Mouse (Mus musculus) MEL (cell line): ENCODE data around the gene Hist1h3e. TPM values are rescaled to one million over a fixed set of nuclear protein-coding genes. Genes with fewer than 3 reads are reported as not detected.
A peak's percentile ranks its signal among the peaks of the same experiment; 100 is the strongest.

ENCODE experiments used
- DNase-seq: peaks from one replicate; pipeline ENCODE4 v3.0.0; 2011; ENCODE audit warnings: low read depth, low spot score
- H3K27ac ChIP-seq: 2 replicates; pipeline ENCODE4 v1.5.1; 2012; ENCODE audit warnings: low read depth, mild to moderate bottlenecking, control low read depth, low read length, moderate library complexity; ENCODE audit not compliant: control insufficient read depth
- H3K27me3 ChIP-seq, 2 experiments: fragments of 150-350 bp in 1 of 2; sonication (generic) in 1 of 2; 2 replicates each; pipeline ENCODE4 v1.6.1; 2012; ENCODE audit warnings: low read length in 2 of 2, mild to moderate bottlenecking in 2 of 2, improper control_type of control experiment in 1 of 2, moderate library complexity in 1 of 2; ENCODE audit not compliant: insufficient read depth in 2 of 2, control insufficient read depth in 1 of 2
- H3K36me3 ChIP-seq, 2 experiments: 2 replicates each; pipeline ENCODE4 v1.6.1; 2012 to 2014; ENCODE audit warnings: low read length in 2 of 2, improper control_type of control experiment in 1 of 2, inconsistent platforms in 1 of 2, mild to moderate bottlenecking in 1 of 2; ENCODE audit not compliant: insufficient read depth in 2 of 2, control insufficient read depth in 1 of 2
- H3K4me1 ChIP-seq, 2 experiments: fragments of 150-350 bp in 1 of 2; sonication (generic) in 1 of 2; 2 replicates each; pipeline ENCODE4 v1.6.1; 2012; ENCODE audit warnings: low read length in 2 of 2, improper control_type of control experiment in 1 of 2, mild to moderate bottlenecking in 1 of 2; ENCODE audit not compliant: insufficient read depth in 2 of 2, control insufficient read depth in 1 of 2
- H3K4me3 ChIP-seq, 2 experiments: fragments of 150-350 bp in 1 of 2; sonication (generic) in 1 of 2; 2 replicates each; pipeline ENCODE4 v1.5.1; 2012; ENCODE audit warnings: low read depth in 2 of 2, low read length in 2 of 2, mild to moderate bottlenecking in 2 of 2, moderate library complexity in 2 of 2, control low read depth in 1 of 2, improper control_type of control experiment in 1 of 2; ENCODE audit not compliant: control insufficient read depth in 1 of 2, insufficient read depth in 1 of 2
- H3K79me2 ChIP-seq: 2 replicates; pipeline ENCODE4 v1.6.1; 2012; ENCODE audit warnings: mild to moderate bottlenecking, low read length, moderate library complexity; ENCODE audit not compliant: control insufficient read depth, poor library complexity, insufficient read depth
- H3K9ac ChIP-seq: 2 replicates; pipeline ENCODE4 v1.6.1; 2012; ENCODE audit warnings: low read depth, mild to moderate bottlenecking, control low read depth, low read length, moderate library complexity; ENCODE audit not compliant: control insufficient read depth, poor library complexity, severe bottlenecking
- H3K9me3 ChIP-seq: fragments of 150-350 bp; sonication (generic); replicated peaks from 2 replicates; pipeline ENCODE4 v1.6.1; 2012; ENCODE audit warnings: mild to moderate bottlenecking, low read length, improper control_type of control experiment, moderate library complexity; ENCODE audit not compliant: insufficient read depth
- CHD1 ChIP-seq: IDR thresholded peaks from 2 replicates; pipeline ENCODE4 v1.6.1; 2012; ENCODE audit warnings: low read depth, mild to moderate bottlenecking, inconsistent platforms, low read length, improper control_type of control experiment
- CHD2 ChIP-seq: IDR thresholded peaks from 2 replicates; pipeline ENCODE4 v1.6.1; 2011; ENCODE audit warnings: low read length, improper control_type of control experiment
- ETS1 ChIP-seq: IDR thresholded peaks from 2 replicates; pipeline ENCODE4 v1.6.1; 2012; ENCODE audit warnings: low read depth, mild to moderate bottlenecking, inconsistent platforms, low read length, improper control_type of control experiment, moderate library complexity
- HCFC1 ChIP-seq: IDR thresholded peaks from 2 replicates; pipeline ENCODE4 v1.6.1; 2012; ENCODE audit warnings: low read depth, mild to moderate bottlenecking, inconsistent platforms, low read length, improper control_type of control experiment, moderate library complexity
- KAT2A ChIP-seq: conservative IDR thresholded peaks from 2 replicates; pipeline ENCODE4 v1.6.1; 2012; ENCODE audit warnings: low read depth, low read length, improper control_type of control experiment, inconsistent platforms
- MEF2A ChIP-seq: IDR thresholded peaks from 2 replicates; pipeline ENCODE4 v1.6.1; 2014; ENCODE audit warnings: low read depth, mild to moderate bottlenecking, inconsistent platforms, low read length, improper control_type of control experiment; ENCODE audit not compliant: poor library complexity, insufficient replicate concordance, severe bottlenecking; ENCODE audit errors: extremely low read depth
- MXI1 ChIP-seq: IDR thresholded peaks from 2 replicates; pipeline ENCODE4 v1.6.1; 2011; ENCODE audit warnings: mild to moderate bottlenecking, low read depth, low read length, improper control_type of control experiment
- POLR2A ChIP-seq, 2 experiments: IDR thresholded peaks; 2 replicates each; pipeline ENCODE4 v1.6.1; 2011 to 2012; ENCODE audit warnings: low read length in 2 of 2, mild to moderate bottlenecking in 2 of 2, control low read depth in 1 of 2, improper control_type of control experiment in 1 of 2, low read depth in 1 of 2, moderate library complexity in 1 of 2; ENCODE audit not compliant: control insufficient read depth in 1 of 2, insufficient read depth in 1 of 2, poor library complexity in 1 of 2
- POLR2AphosphoS5 ChIP-seq: IDR thresholded peaks from 2 replicates; pipeline ENCODE4 v1.6.1; 2012; ENCODE audit warnings: low read depth, borderline replicate concordance, mild to moderate bottlenecking, inconsistent platforms, low read length, moderate library complexity, mixed read lengths
- RCOR1 ChIP-seq: IDR thresholded peaks from 2 replicates; pipeline ENCODE4 v1.6.1; 2012; ENCODE audit warnings: low read depth, mild to moderate bottlenecking, inconsistent platforms, low read length, improper control_type of control experiment
- SMC3 ChIP-seq: IDR thresholded peaks from 2 replicates; pipeline ENCODE4 v1.6.1; 2011; ENCODE audit warnings: low read depth, low read length, improper control_type of control experiment
- TAL1 ChIP-seq: IDR thresholded peaks from 2 replicates; pipeline ENCODE4 v1.6.1; 2012; ENCODE audit warnings: mild to moderate bottlenecking, inconsistent platforms, low read length, moderate library complexity, mixed read lengths
- TBP ChIP-seq: IDR thresholded peaks from 2 replicates; pipeline ENCODE4 v1.8.0; 2011; ENCODE audit warnings: low read depth, low read length, improper control_type of control experiment
- UBTF ChIP-seq: IDR thresholded peaks from 2 replicates; pipeline ENCODE4 v1.6.1; 2012; ENCODE audit warnings: low read depth, mild to moderate bottlenecking, inconsistent platforms, low read length, improper control_type of control experiment, moderate library complexity, borderline replicate concordance; ENCODE audit not compliant: insufficient read depth
- USF1 ChIP-seq: IDR thresholded peaks from 2 replicates; pipeline ENCODE4 v1.6.1; 2014; ENCODE audit warnings: low read depth, mild to moderate bottlenecking, inconsistent platforms, low read length, improper control_type of control experiment, moderate library complexity
- ZKSCAN1 ChIP-seq: IDR thresholded peaks from 2 replicates; pipeline ENCODE4 v1.6.1; 2012; ENCODE audit warnings: low read depth, mild to moderate bottlenecking, inconsistent platforms, low read length, improper control_type of control experiment, moderate library complexity
- polyA plus RNA-seq, 2 experiments: library from polyadenylated mRNA; stranded (reverse) in 1 of 2; unstranded in 1 of 2; fragments of >175 nt in 1 of 2; fragments of >200 nt in 1 of 2; gene quantifications; 2 replicates each; pipeline versions ENCODE4 v1.2.1 to v1.2.4; 2012; ENCODE audit warnings: low replicate concordance in 2 of 2, low read depth in 1 of 2; ENCODE audit not compliant: insufficient read length in 2 of 2, insufficient read depth in 1 of 2, missing spikeins in 1 of 2
- total RNA-seq: library from RNA; depleted of rRNA; stranded (reverse); fragments of 300-350 nt; gene quantifications from 2 replicates; pipeline ENCODE4 v1.2.3, GENCODE M21; 2012

Gene Hist1h3e
- total and polyA plus RNA-seq, 3 experiments = 4.5 to 1,049 TPM; not detected in 1

DNA sequence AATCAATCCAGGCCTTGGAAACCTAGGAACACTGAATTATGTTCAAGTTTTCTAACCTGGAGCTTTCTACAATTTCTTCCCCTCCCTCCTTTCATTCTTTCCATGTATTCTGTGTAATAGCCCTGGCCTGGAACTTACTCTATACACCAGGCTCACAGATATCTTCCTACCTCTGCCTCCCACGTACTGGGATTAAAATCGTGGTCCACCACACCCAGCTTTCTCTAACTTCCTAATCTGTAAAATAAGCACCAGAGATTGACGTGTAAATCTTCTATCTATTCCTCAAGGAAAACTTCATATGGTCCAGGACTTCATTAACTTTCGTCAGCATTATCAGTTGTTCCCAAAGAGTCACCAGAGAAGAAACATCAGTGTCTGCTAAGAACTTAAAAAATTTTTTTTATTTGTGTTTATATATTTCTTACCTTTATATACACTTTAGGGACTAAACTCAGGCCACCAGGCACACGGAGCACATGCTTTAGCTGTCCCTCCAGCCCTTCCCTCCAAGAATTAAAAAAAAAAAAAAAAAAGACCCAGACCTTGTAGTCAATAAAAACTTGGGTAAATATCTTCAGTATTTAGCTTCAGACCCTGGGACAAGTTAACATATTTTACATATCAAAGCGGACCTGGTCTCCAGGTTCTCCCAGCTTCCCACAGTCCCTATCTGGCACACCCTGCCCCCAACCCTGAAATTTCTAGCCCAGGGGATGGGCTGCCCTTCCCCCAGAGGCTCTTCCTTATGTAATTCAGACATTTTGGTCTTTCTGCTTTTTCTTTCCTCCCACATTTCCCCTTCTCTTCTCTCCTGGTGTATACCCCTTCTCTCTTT lies 20.3 kb upstream of the Hist1h3e start:
- peak overlapping the region; percentile 83 for H3K27ac ChIP-seq
- no peaks in the 10 kb centered on the region; the same call in 1 of the 2 replicates for H3K79me2 ChIP-seq
- no peaks in the 10 kb centered on the region for H3K9me3 ChIP-seq
- peaks cover 0 to 45% of the 10 kb centered on the region in 2 experiments; a peak in 2 of 4 replicates for H3K36me3 ChIP-seq
- peak overlapping the region in 1 of 2 experiments; percentile 21; a peak in 1 of 4 replicates for H3K4me3 ChIP-seq
- peaks cover 0 to 10% of the 10 kb centered on the region in 2 experiments; a peak in 2 of 4 replicates for H3K4me1 ChIP-seq
- peak; percentile 64 for DNase-seq
- TF ChIP-seq TAL1 = no peak
- no peak for TF ChIP-seq HCFC1
- no peak for TF ChIP-seq CHD1
- TF ChIP-seq MEF2A = no peak
- no peak for TF ChIP-seq USF1
- TF ChIP-seq POLR2A (IDR thresholded peaks at IDR 0.05; ENCODE audit: control insufficient read depth in 1 of 2, insufficient read depth in 1 of 2, low read depth in 1 of 2, low read length in 2 of 2, poor library complexity in 1 of 2) = peak in 1 of 2 experiments; percentile 6; a peak in 1 of 4 replicates
- TF ChIP-seq RCOR1 = no peak
- no peak for TF ChIP-seq MXI1
- no peaks in the 10 kb centered on the region for H3K27me3 ChIP-seq
- peak overlapping the region; percentile 80 for H3K9ac ChIP-seq

DNA sequence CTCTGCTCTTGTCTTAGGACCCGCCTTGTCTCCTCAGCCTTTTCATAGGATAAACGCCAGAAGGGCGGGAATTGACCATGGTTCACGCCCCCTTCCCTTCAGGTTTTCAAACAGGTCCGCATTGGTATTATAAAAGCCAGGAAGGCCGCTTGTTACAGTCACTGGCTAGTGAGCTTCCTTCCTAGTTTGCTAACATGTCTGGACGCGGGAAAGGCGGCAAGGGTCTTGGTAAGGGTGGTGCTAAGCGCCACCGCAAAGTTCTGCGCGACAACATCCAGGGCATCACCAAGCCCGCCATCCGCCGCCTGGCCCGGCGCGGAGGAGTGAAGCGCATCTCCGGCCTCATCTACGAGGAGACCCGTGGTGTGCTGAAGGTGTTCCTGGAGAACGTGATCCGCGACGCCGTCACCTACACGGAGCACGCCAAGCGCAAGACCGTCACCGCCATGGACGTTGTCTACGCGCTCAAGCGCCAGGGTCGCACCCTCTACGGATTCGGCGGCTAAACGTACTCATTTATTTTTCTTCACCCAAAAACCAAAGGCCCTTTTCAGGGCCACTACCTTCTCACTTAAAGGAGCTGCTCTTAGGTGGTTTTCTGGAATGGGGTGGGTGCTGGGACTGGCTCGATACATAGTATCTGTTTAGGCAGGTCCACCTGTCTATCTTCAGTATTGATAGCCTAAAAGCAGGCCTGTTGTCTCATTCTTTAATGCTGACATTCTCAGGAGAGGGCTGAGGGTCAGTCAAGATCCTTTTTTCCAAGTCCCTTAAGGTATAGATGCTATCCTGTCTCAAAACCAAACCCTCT lies 19.4 kb upstream of the Hist1h3e start, which contains the start of gene Hist1h4d:
Gene Hist1h4d, plus strand, starts transcription at position 191 of the 811 bp plus-strand sequence.
- H3K36me3 ChIP-seq = peaks cover 0 to 47% of the 10 kb centered on the region in 2 experiments; a peak in 2 of 4 replicates
- DNase-seq = peak; percentile 97
- peak within 1 kb of the TSS; percentile 84 for H3K27ac ChIP-seq
- peak within 1 kb of the TSS in 1 of 2 experiments; percentile 21; a peak in 1 of 4 replicates for H3K4me3 ChIP-seq
- H3K9me3 ChIP-seq = no peaks in the 10 kb centered on the region
- H3K9ac ChIP-seq = peak within 1 kb of the TSS; percentile 80
- H3K4me1 ChIP-seq = peaks cover 0 to 10% of the 10 kb centered on the region in 2 experiments; a peak in 2 of 4 replicates
- peaks cover under 1% of the 10 kb centered on the region; the same call in 1 of the 2 replicates for H3K79me2 ChIP-seq
- no peaks in the 10 kb centered on the region for H3K27me3 ChIP-seq
- TF ChIP-seq CHD2 (no peak), ZKSCAN1 (no peak), UBTF (peak; percentile 98), SMC3 (no peak), ETS1 (no peak), POLR2A (IDR thresholded peaks at IDR 0.05; ENCODE audit: control insufficient read depth in 1 of 2, insufficient read depth in 1 of 2, low read depth in 1 of 2, low read length in 2 of 2, poor library complexity in 1 of 2) (peak; percentile 99 to 100), POLR2AphosphoS5 (peak; percentile 99), KAT2A (no peak), TAL1 (0 out of 2 replicates have a peak, but pooled peaks have one; percentile 4), TBP (peak; percentile 99)
